Mouse (Mus musculus) frontal cortex, adult 2 months (tissue): ENCODE results near the gene Efna5. TPM values are rescaled to one million over a fixed set of nuclear protein-coding genes. Genes with fewer than 3 reads are reported as not detected.
A peak's percentile ranks its signal among the peaks of the same experiment; 100 is the strongest.

Experiments used
- DNase-seq, 2 experiments: peaks; one replicate each; pipeline ENCODE4 v3.0.0; 2022; ENCODE audit warnings: low spot score in 1 of 2; ENCODE audit errors: extremely low spot score in 1 of 2
- polyA plus RNA-seq: library from polyadenylated mRNA; depleted of rRNA; stranded (reverse); fragments of >200 nt; gene quantifications from 2 replicates; pipeline ENCODE4 v1.2.3, GENCODE M21; 2012

Gene Efna5
- polyA plus RNA-seq, 1 experiment = 8.7 TPM

DNA sequence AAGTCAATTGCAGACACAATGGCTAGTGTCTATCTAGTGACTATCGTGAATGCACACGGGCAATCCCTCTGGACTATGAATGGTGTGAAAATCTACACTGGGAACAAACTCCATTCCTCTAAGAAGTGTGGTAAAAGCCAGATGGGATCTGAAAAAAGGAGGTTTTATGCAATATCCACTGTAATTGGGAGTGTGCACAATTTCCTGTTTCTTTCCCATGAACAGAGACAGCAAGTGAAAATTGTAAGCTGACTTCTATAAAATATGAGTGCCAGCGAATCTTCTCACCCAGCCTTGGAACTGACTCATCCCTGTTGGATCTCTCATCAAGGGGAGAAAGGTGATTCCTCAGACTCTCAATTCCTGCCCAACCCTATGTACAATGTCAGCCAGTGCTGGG lies 83.8 kb downstream of the Efna5 start:
- peak in 1 of 2 experiments; percentile 46 for DNase-seq

DNA sequence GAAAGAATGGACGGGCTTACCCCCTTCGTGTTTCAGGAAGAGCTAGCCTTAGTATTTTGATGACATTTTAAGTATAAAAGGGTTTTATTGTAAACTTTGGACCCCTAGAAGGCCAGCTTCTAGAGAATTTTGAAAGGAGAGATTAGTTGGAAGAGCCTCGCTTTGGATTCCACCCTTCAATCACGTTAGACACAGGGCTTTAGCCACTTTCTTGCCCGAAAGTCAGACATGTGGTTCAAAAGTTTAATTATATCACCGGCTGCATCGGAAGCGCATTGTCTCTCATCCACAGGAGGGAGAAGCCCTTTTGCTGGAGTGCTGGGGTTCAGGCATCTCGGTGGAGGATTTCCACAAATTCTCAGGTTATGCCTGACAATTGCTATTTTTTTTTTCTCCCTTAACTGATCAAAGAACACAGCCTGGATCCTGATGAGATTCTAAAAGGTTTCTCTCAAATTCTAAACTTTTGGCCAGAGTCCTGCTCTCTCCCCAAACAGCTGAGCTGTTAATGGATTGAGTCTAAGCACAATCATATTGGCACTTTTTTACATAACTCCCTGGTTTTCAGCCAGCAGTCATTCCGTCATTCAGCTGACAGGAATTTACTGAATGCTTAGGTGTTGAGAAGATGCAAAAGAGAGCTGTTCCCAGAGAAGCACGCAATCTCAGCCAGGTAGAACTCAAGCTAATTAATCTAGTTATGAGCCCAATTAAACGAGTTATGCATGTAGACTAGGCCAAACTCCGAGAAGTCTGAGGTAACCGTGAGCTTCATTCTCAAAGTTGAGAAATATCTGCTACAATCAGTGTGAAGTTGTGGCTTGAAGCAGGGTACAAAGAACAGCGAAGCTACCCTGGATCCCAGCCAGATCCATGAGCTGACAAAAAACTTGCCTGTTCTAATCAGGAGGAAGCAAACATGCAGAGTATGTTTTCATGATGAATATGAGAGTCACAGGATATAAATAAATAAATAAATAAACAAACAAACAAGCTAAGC lies 91.5 kb downstream of the Efna5 start:
- no peak for DNase-seq

DNA sequence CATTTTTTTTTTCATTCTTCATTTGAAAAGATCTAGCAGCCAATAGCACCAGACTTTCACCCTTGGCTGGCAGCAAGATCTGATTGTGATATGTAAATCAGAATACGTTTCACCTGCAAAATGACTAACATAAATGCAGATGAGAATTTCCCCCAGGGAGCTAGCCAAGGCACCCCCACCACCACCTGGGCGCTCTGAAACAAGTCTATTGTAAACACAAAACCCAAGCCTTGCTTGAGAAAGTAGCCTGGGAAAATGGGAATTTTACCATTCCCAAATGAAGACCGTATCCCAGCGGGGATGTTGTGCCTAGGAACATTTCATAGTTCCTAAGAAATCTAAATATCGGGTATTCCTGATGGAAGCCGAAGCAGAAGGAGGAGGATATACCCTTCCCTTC lies 92.3 kb downstream of the Efna5 start:
- no peak for DNase-seq

DNA sequence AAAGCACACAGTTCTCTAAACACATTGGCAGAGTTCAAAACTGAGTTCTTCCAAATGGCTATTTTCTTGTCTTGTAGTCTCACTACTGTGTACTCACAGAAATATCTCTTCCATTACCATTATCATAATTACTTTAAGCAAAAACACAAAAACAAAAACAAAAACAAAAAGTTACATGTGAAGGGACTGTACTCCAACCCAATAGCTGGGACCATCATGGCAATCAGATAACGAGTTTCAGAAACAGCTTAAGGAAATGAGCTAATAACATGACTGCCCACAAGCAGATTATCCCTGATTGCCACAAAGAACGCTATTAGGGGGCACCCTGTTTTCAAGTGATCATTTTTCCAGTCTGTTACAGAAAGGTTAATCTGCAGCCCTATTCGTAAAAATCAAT lies 93.3 kb downstream of the Efna5 start:
- no peak for DNase-seq

DNA sequence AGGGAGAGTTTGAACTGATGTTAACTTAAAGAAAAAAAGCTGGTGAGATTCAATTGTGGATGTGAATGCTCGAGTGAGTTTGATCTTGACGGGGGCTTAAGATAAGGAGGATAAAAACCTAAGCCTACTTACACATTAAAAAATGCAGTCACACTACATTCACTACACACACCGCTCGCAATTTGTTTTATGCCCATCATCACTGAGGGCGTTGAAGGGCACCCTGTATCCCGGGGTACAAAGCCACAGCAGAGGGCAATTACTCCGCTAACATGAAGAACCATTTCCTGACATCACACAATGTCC lies 94.6 kb downstream of the Efna5 start:
- DNase-seq = no peak

DNA sequence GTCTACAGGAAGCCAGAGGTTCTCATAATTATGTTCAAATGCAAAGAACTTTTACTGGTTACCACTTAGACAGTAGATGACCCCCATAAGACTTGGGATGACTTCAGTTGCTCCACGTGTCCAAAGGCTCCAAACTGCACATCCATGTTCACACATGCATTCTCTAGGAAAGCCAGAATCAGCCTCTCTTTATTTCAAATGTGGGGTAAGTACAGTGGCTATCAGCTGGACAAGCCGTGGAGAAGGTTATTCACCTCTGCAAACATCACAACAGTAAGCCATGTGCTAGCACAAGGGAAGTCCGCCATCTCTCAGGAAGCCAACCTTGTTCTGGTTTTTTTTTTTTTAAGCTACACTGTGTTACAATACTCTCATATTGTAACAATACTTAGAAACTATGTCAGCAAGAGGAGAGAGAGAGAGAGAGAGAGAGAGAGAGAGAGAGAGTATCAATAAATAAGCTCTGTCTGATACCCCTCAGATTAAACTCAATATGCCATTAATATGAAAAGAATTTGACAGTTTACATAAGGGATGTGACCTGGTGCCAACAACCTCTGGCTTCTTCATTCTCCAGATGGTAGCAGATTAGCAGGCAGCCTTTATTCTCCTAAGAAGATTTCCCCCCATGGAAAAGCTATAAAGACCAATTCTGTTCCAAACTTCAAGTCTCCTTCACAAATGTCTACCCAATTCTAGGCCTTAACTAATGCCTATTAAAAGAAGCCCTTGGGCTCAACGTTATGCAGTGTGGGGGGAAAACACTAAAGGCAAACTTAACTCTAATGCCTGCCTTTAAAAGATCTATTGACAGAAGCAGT lies 95.1 kb downstream of the Efna5 start:
- DNase-seq = no peak

DNA sequence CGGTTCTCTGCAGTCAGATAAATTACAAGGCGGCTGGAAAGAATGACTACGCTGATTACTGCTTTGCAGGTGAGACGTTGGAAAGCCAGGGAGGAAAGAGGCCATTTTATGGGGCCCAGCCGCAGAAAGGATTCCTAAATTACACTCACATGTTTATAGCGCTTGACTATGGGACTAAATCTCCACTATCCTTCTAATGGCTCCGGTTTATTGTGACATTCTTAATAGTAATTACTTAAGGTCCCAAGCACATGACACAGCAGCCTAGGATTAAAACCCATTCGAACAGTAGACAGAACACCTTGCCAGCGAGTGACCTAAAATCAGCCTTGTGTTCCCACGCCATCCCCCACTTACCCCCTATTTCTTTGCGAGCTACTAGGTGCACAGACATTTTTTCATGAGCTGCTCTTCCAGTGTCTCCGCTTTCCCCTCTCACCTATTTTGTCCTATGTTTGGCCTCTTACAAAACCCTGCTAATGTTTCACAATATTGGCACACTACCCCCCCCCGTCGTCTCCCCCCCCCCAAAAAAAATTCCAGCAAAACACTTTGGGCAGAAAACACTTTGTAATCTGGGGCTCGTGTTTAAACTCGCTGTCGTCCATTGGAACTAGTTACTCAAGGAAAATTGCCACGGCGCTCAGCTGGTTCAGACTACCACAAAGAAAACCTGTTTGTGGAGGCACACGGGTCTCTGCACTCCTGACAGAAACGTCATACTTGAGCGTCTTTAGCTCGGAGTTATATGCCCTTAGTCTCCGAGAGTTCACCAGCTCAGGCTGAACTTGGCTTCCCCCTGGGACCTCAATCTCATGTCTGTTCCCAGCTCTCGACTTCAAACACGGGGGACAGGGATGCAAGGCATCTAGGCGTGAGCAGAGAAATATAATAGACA lies 96.6 kb downstream of the Efna5 start:
- DNase-seq = no peak

DNA sequence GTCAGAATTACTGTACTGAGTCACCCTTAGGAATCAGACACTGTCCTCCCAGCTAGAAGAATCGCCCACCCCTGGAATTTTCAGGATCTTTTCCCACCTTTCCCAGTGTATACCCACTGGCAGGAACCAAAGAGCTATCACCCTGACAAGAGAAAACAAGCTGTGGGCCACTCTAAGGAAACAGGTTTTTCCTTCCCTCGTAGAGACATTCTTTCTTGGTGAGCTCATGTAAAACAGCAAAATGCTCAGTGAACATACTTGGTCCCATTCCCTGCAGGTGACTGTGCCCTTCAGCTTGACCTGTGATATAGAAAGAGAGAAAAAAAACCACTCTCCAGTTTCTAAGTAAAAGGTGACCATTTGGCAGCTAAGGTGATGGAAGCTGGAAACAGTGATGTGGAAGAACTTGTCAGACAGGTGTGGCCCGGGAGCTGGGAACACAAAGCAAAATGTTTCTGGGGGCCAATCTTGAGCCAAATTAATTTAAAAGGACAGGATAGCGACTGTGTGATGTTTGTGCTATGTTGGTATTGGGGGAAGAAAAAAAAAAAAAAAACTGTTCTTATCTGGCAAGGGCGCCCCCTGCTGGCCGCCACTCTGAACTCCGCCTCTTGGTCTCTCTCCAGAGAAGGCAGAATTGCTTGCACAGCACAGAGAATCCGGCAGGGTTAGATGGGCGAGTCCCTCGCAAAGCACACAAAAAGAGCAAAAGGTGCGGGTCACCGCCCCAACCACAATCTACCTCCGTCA lies 97.4 kb downstream of the Efna5 start:
- DNase-seq = peak; percentile 54 to 90

DNA sequence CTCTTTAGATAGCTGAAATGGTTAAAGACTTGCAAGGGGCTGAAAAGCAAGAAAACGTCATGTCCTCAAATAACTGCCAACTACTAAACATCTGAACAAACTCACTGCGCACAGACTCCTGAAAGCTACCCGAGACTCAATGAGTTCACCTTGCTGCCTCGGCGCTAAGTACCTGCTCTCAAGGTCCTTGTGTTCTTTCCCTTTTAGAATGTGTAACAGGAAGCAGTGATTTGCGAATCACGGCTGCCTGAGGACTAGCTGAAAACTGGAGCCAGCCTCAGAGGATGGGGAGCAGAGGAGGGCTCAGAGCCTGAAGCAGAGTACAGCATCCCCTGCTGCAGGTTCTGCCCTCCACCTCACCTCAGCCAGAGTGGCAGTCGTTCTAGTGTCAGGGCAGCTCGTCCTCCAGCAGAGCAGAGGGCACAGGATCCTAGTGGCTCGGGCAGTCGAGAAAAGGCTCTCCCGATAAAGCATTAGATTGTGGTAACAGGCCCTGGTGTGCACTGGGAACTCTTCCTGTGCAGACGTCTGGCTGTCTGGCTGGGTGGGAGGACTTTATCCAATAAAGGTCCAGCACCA lies 98.2 kb downstream of the Efna5 start:
- DNase-seq = no peak

DNA sequence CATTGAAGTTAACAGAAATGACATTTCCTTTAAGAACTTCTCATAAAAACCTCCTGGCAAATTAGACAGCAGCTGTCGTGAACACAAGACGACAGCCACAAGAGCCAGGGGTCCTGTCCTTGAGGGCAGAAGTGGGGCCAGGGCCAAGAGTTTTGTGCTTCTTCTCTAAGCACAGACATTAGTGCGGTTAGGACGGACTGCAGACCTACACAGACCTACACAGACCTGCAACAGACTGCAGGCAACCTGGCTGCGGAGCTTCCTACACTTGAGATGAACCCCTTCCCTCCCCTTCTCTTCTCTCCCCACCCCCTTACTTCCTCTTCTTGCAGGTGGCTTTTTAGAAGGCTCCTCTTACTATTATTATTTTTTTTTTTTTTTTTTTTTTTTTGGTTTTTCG lies 100.0 kb downstream of the Efna5 start:
- DNase-seq = no peak

DNA sequence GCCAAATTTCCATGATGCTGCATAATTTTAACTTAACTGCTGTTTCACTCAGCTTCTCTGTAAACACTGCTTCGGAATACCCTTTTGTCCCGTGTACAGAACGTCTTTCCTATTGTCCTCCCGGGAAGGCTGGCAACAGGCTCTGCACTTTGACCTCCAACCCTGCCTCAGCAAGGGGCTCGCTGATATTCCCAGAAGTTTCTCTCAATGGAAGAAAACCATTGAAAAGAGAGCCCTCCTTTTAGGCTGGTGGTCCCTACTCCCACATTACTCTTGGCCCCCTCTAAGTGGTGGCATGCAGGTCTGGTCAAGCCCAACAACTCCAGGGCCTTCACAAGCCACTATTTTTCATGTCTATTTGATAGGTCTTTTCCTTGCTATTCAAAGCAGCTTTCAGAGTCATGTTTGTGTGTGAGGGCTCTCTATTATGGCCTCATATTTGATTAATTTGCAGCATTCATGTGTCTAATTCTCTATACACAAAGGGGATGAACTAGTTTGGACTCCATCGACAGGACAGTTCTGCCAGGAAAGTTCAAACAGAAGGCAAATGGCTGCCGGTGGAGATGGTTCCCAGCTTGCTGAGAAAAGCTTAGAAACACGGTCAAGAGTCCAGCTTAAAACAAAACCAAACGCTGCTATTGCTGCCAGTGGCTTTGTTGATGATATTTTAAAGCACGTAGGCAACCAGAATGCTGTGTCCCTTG lies 103.1 kb downstream of the Efna5 start:
- DNase-seq = no peak

DNA sequence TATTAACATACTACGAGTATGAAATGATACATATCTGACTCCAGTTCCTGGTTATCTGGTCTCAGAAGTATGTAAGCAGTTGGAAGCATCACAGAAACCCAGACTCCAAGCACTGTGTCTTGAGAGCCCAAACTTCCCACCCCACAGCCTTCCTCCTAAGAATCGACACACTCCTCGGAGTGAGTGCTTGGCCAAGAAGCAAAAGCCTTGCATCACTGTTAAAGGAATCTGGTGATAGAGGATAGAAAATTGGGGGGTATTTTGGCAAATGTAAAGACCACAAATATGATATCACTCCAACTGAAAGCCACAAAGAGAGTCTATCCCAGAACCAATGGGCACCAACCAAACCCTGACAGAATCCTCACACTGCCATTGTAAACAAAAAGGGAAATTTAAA lies 104.4 kb downstream of the Efna5 start:
- no peak for DNase-seq

DNA sequence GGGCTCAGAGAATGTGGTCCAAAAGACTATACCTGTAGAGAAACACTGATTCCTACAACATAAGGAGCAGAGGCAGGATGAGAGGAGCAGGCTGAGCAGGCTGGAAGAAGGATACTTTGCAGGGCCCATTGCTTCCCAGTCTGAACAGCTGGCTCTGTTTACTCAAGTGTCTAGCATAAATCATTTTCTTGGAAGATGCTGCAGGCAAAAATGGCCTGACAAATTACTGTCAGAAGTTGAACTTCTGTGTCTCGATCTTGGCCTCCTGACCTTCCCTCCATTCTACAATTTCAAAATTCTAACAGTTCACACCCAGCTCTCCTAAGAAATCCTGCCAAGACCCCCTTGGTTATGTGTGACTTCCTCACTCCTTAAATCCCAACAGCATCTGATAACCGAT lies 105.1 kb downstream of the Efna5 start:
- DNase-seq = no peak

DNA sequence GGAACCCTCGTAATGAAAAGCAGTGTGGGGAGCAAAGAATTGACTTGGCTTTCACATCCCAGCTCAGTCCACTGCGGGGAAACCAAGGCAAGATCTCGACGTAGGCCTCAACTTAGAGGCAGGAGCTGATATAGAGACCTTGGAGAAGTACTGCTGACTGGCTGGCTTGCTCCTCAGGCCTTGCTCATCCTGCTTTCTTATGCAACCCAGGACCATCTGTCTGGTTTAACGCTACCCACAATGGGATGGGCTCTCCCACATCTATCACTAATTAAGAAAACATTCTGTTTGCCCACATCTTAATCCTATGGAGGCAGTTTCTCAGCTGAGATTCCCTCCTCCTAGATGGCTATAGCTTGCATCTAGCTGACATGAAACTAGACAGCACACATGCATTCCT lies 105.7 kb downstream of the Efna5 start:
- DNase-seq = peak in 1 of 2 experiments; percentile 31

DNA sequence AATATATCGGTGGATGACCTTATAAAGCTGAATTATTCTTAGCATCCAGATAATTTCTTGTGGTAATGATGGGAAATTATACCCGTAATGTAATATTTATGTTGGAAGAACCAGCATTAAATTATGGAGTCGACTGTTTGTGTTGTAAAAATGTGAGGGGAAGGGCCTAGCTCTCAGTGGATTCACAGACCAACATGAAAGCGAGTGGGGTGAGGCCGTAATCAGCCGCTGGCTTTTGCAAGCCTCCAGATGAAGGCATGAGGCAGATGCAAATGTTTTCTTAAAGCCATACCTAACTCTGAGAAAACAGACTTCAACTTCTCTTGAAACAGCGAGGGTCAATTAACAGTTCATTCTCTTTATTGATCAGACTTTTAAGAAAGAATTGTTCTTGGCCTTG lies 106.4 kb downstream of the Efna5 start:
- DNase-seq = no peak

DNA sequence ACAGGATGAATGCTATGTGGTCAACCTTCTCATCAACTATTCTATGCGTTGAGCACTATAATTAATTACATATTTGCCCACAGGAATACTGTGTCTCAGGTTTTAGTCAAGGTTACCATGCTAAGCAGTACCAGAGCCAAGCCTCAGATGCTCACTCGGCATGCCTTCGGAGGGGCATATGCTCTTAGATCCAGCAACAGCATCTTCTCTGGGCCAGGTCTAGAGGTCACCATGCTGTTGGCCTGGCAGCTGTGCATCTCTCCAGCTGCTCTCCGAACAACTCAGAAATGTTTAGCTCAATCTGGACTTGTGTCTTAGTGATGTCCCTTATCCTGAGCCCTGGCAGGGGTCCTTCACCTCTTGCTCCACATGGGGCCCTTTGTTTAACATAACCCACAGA lies 114.4 kb downstream of the Efna5 start:
- no peak for DNase-seq

DNA sequence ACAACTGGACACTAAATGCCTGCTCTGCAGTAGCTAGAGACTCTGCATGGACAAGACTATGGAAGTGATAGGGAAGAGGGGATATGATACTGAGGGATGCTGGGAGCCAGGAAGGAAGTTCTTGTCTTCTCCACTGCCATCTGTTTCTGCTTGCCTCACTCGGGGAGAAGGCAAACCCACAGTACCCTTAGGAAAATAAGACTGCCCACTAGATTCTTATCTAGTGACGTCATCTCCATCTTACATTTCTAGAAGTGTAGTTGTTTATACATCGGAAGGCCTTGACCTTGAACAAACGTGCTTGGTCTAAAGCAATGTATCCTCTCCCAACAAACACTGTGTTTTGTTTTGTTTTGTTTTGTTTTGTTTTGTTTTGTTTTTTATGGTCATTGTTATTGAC lies 116.0 kb downstream of the Efna5 start:
- DNase-seq = no peak

DNA sequence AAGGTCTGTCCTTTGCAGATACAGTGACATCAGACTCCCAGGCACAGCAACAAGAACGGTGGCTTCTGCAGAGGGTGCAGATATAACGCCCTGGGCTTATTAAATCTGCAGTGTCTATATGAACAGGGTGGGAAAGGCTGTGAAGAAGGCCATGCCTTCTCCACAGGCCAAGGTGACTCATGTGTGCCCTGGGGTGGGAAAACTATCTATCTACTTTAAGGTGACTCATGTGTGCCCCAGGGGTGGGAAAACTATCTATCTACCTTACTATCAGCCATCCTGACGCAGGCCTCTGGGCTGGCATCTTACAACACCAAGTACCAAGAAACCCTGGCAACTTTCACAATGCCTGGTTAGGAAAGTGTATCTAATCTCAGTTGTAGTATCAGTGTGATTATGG lies 124.2 kb downstream of the Efna5 start:
- DNase-seq = no peak

DNA sequence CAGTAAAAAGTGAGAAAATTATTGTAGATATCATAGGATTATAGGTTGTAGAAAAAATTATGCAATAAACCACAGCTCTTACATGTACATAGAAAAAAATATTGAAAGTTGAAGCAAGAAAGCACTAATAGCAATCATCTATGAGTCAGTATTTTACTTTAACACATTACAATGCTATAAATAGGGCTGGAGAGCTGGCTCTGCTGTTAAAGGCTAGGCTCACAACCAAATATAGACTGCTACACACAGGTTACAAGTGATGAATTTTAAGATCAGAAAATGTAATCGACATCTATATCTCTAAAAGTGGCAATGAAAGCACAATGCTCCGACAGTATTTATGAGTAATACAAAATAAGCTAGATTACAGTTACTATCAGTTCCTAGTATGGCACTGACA lies 125.5 kb downstream of the Efna5 start:
- no peak for DNase-seq
